Mouse (Mus musculus) neural tube, embryonic 11.5 days (tissue): ENCODE data around the gene Rps6kc1. TPM values are rescaled to one million over a fixed set of nuclear protein-coding genes. Genes with fewer than 3 reads are reported as not detected.

ENCODE experiments used
- polyA plus RNA-seq: library from polyadenylated mRNA; unstranded; fragments of >200 nt; fragmentation: Nextera tagmentation; extraction: Ambion mirVana; gene quantifications from 2 replicates; pipeline ENCODE4 v1.2.1, GENCODE M21; 2014

Gene Rps6kc1
- polyA plus RNA-seq, 1 experiment from 2014 or later: 22.5 TPM

Other genes with a start within 250 kb of the Rps6kc1 start
- gene Angel2, start 13.3 kb upstream of the Rps6kc1 start, polyA plus RNA-seq: 54.6 and 66.7 TPM in 2 replicates
- 78.6 and 79.3 TPM in 2 replicates for gene Vash2, start 67.5 kb upstream of the Rps6kc1 start, polyA plus RNA-seq
- 10.7 and 11.2 TPM in 2 replicates for gene Flvcr1, start 114.4 kb upstream of the Rps6kc1 start, polyA plus RNA-seq
- not detected in 2 replicates for gene Spata45, start 124.9 kb upstream of the Rps6kc1 start, polyA plus RNA-seq
- 9.4 and 13.3 TPM in 2 replicates for gene Tatdn3, start 151.2 kb upstream of the Rps6kc1 start, polyA plus RNA-seq
- gene Nsl1, start 151.2 kb upstream of the Rps6kc1 start, polyA plus RNA-seq: 19.7 and 22.9 TPM in 2 replicates
- 4.7 and 4.8 TPM in 2 replicates for gene Batf3, start 186.1 kb upstream of the Rps6kc1 start, polyA plus RNA-seq